Mouse (Mus musculus) kidney, adult 11 months (tissue): ENCODE measurements around the gene Tmem40.

Experiments
- DNase-seq: peaks from one replicate; pipeline ENCODE4 v3.0.0; 2022

Tmem40 gene

GRCm38 (mm10) chr6:115761995-115762756, at the start of gene Tmem40:
Gene Tmem40, minus strand, starts transcription at chr6:115762410.
- no peak for DNase-seq

- no peak for DNase-seq
Observed at GRCm38 (mm10) chr6:115811606-115812005, 49.4 kb upstream of the Tmem40 start.

- DNase-seq = peak; percentile 84
Observed at GRCm38 (mm10) chr6:115808488-115809231, 46.5 kb upstream of the Tmem40 start, which contains the start of gene Rpl32. Gene Rpl32, minus strand, starts transcription at chr6:115808747.

- no peak for DNase-seq
Observed at GRCm38 (mm10) chr6:115808196-115808487, 45.9 kb upstream of the Tmem40 start.

- no peak for DNase-seq
Observed at GRCm38 (mm10) chr6:115807464-115808195, 45.4 kb upstream of the Tmem40 start.

GRCm38 (mm10) chr6:115804432-115805192, 42.4 kb upstream of the Tmem40 start:
- no peak for DNase-seq

GRCm38 (mm10) chr6:115803541-115804382, 41.6 kb upstream of the Tmem40 start:
- DNase-seq = peak; percentile 75

- no peak for DNase-seq
Observed at GRCm38 (mm10) chr6:115801811-115802210, 39.6 kb upstream of the Tmem40 start.

- peak; percentile 60 for DNase-seq
Observed at GRCm38 (mm10) chr6:115792691-115793215, 30.5 kb upstream of the Tmem40 start.

- peak; percentile 81 for DNase-seq
Observed at GRCm38 (mm10) chr6:115791842-115792686, 29.9 kb upstream of the Tmem40 start.

- DNase-seq = no peak
Observed at GRCm38 (mm10) chr6:115791016-115791415, 28.8 kb upstream of the Tmem40 start.

- no peak for DNase-seq
Observed at GRCm38 (mm10) chr6:115782781-115783180, 20.6 kb upstream of the Tmem40 start.

GRCm38 (mm10) chr6:115776363-115776762, 14.2 kb upstream of the Tmem40 start:
- no peak for DNase-seq

GRCm38 (mm10) chr6:115775838-115776237, 13.6 kb upstream of the Tmem40 start:
- no peak for DNase-seq

- no peak for DNase-seq
Observed at GRCm38 (mm10) chr6:115774501-115774921, 12.3 kb upstream of the Tmem40 start, which contains the start of gene Cand2. Gene Cand2, plus strand, starts transcription at chr6:115774538.

- no peak for DNase-seq
Observed at GRCm38 (mm10) chr6:115773966-115774413, 11.8 kb upstream of the Tmem40 start.

GRCm38 (mm10) chr6:115772604-115773003, 10.4 kb upstream of the Tmem40 start:
- no peak for DNase-seq

- DNase-seq = no peak
Observed at GRCm38 (mm10) chr6:115772201-115772600, 10.0 kb upstream of the Tmem40 start.

- peak; percentile 43 for DNase-seq
Observed at GRCm38 (mm10) chr6:115770852-115771251, 8.6 kb upstream of the Tmem40 start.

GRCm38 (mm10) chr6:115770059-115770670, 8.0 kb upstream of the Tmem40 start:
- DNase-seq = no peak
